Mouse (Mus musculus): ENCODE results near the gene Slc25a44. TPM values are rescaled to one million over a fixed set of nuclear protein-coding genes. Genes with fewer than 3 reads are reported as not detected.
A peak's percentile ranks its signal among the peaks of the same experiment; 100 is the strongest.

Slc25a44 gene
- polyA plus RNA-seq, 1 experiment from 2014 or later, result 21.7 TPM

DNA sequence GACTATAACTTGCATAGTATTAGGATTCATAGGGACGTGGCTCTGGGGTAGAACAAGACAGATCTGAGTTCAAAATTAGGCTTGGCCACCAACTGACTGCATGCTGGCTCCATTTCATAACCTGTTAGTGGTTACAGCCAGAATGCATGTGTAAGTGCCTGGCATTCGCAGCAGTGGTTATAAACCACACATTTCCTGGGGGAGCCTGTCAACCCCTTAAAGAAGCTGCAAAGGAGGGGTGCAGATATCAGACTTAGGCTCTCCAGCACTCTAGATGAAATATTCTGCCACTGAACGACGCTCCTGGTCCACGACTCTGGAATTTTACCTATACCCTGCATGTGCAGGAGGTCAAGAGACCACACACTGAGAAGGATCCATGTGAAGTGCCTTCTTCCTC is 27.3 kb upstream of the Slc25a44 start:
- no peaks in the 10 kb centered on the region for H3K27me3 ChIP-seq (ENCODE audit: insufficient read depth, low read length)
- no peak overlapping the region for H3K27ac ChIP-seq (ENCODE audit: low read length)
- no peak overlapping the region for H3K9ac ChIP-seq (replicated peaks; ENCODE audit: low read length)
- WGBS, result 66% methylated on average over 5 of the region's 5 CpGs
- peaks cover 33% of the 10 kb centered on the region for H3K4me1 ChIP-seq (ENCODE audit: insufficient read depth, low read length)
- no peaks in the 10 kb centered on the region for H3K36me3 ChIP-seq (ENCODE audit: insufficient read depth, low read length)
- no peak overlapping the region for H3K4me3 ChIP-seq (ENCODE audit: low read length)
- no peaks in the 10 kb centered on the region for H3K9me3 ChIP-seq (ENCODE audit: low read length)
- no peak overlapping the region for H3K4me2 ChIP-seq (replicated peaks; ENCODE audit: low read depth, low read length)
- no peak for ATAC-seq (ENCODE audit: low FRiP score, low TSS enrichment)

- Histone ChIP-seq H3K4me1 (ENCODE audit: insufficient read depth, low read length) (peaks cover 20% of the 10 kb centered on the region), H3K4me3 (ENCODE audit: low read length) (no peak overlapping the region), H3K9ac (replicated peaks; ENCODE audit: low read length) (no peak overlapping the region), H3K9me3 (ENCODE audit: low read length) (no peaks in the 10 kb centered on the region), H3K27me3 (ENCODE audit: insufficient read depth, low read length) (no peaks in the 10 kb centered on the region), H3K27ac (ENCODE audit: low read length) (no peak overlapping the region), H3K36me3 (ENCODE audit: insufficient read depth, low read length) (no peaks in the 10 kb centered on the region), H3K4me2 (replicated peaks; ENCODE audit: low read depth, low read length) (no peak overlapping the region)
- WGBS, result 76% methylated on average over 12 of the region's 12 CpGs
- ATAC-seq (ENCODE audit: low FRiP score, low TSS enrichment), result no peak
These were observed 25.6 kb upstream of the Slc25a44 start for GRCm38 (mm10) chr3:88450379-88451131.

DNA sequence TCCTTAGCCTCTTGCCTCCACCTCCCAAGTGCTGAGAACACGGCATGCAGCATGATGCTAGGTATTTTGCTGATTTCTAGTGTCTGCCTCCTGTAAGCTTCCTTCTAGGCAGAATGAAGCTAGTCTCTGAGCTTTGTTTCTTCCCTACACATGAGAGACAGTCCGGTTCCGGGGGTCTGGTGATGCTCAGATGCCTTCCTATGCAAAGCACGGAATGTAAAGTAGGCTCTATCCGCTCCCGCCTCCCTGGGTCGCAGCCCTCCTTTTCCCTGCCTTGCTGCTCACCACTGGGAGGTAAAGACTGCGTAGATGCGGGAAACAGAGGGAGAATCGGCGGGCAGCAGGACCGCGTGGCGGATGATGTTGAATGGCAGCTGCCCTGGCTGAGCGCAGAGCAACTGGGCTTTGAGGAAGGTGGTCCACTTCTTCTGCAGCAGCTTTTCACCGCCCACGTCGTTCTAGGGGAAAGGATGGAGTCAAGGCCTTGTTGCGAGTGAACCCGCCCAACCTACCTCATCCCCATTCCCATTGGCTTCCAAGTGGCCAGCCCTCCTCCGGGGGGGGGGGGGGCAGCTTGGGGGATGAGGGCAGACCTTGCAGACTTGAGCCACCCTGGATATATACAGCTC is 24.6 kb upstream of the Slc25a44 start:
- no peaks in the 10 kb centered on the region for H3K27me3 ChIP-seq (ENCODE audit: insufficient read depth, low read length)
- H3K4me1 ChIP-seq (ENCODE audit: insufficient read depth, low read length), result peaks cover 13% of the 10 kb centered on the region
- H3K9me3 ChIP-seq (ENCODE audit: low read length), result no peaks in the 10 kb centered on the region
- H3K4me3 ChIP-seq (ENCODE audit: low read length), result peak overlapping the region; percentile 36
- no peaks in the 10 kb centered on the region for H3K36me3 ChIP-seq (ENCODE audit: insufficient read depth, low read length)
- no peak overlapping the region for H3K27ac ChIP-seq (ENCODE audit: low read length)
- peak overlapping the region; percentile 59 for H3K9ac ChIP-seq (replicated peaks; ENCODE audit: low read length)
- ATAC-seq (ENCODE audit: low FRiP score, low TSS enrichment), result peak; percentile 74
- 7% methylated on average over 21 of the region's 21 CpGs for WGBS
- peak overlapping the region; percentile 53 for H3K4me2 ChIP-seq (replicated peaks; ENCODE audit: low read depth, low read length)

GRCm38 (mm10) chr3:88448443-88448842 is 23.5 kb upstream of the Slc25a44 start:
- Histone ChIP-seq H3K4me1 (ENCODE audit: insufficient read depth, low read length) (peaks cover 12% of the 10 kb centered on the region), H3K27ac (ENCODE audit: low read length) (no peak overlapping the region), H3K9ac (replicated peaks; ENCODE audit: low read length) (no peak overlapping the region), H3K9me3 (ENCODE audit: low read length) (no peaks in the 10 kb centered on the region), H3K27me3 (ENCODE audit: insufficient read depth, low read length) (no peaks in the 10 kb centered on the region), H3K4me2 (replicated peaks; ENCODE audit: low read depth, low read length) (no peak overlapping the region), H3K36me3 (ENCODE audit: insufficient read depth, low read length) (no peaks in the 10 kb centered on the region), H3K4me3 (ENCODE audit: low read length) (no peak overlapping the region)
- ATAC-seq (ENCODE audit: low FRiP score, low TSS enrichment), result no peak
- WGBS, result 85% methylated on average over 8 of the region's 8 CpGs

GRCm38 (mm10) chr3:88447676-88448183 is 22.8 kb upstream of the Slc25a44 start:
- H3K9me3 ChIP-seq (ENCODE audit: low read length), result no peaks in the 10 kb centered on the region
- ATAC-seq (ENCODE audit: low FRiP score, low TSS enrichment), result no peak

GRCm38 (mm10) chr3:88446471-88447123 is 21.7 kb upstream of the Slc25a44 start:
- Histone ChIP-seq H3K4me2 (replicated peaks; ENCODE audit: low read depth, low read length) (no peak overlapping the region), H3K4me3 (ENCODE audit: low read length) (no peak overlapping the region), H3K36me3 (ENCODE audit: insufficient read depth, low read length) (no peaks in the 10 kb centered on the region), H3K27ac (ENCODE audit: low read length) (no peak overlapping the region), H3K9me3 (ENCODE audit: low read length) (no peaks in the 10 kb centered on the region), H3K4me1 (ENCODE audit: insufficient read depth, low read length) (peaks cover 12% of the 10 kb centered on the region), H3K27me3 (ENCODE audit: insufficient read depth, low read length) (no peaks in the 10 kb centered on the region), H3K9ac (replicated peaks; ENCODE audit: low read length) (no peak overlapping the region)
- ATAC-seq (ENCODE audit: low FRiP score, low TSS enrichment), result no peak
- 67% methylated on average over 8 of the region's 8 CpGs for WGBS

More at GRCm38 (mm10) chr3:88447676-88448183, 22.8 kb upstream of the Slc25a44 start:
- Histone ChIP-seq H3K4me2 (replicated peaks; ENCODE audit: low read depth, low read length) (no peak overlapping the region), H3K4me1 (ENCODE audit: insufficient read depth, low read length) (peaks cover 12% of the 10 kb centered on the region), H3K27ac (ENCODE audit: low read length) (no peak overlapping the region), H3K27me3 (ENCODE audit: insufficient read depth, low read length) (no peaks in the 10 kb centered on the region), H3K4me3 (ENCODE audit: low read length) (no peak overlapping the region), H3K36me3 (ENCODE audit: insufficient read depth, low read length) (no peaks in the 10 kb centered on the region), H3K9ac (replicated peaks; ENCODE audit: low read length) (no peak overlapping the region)
- WGBS, result 61% methylated on average over 8 of the region's 8 CpGs

DNA sequence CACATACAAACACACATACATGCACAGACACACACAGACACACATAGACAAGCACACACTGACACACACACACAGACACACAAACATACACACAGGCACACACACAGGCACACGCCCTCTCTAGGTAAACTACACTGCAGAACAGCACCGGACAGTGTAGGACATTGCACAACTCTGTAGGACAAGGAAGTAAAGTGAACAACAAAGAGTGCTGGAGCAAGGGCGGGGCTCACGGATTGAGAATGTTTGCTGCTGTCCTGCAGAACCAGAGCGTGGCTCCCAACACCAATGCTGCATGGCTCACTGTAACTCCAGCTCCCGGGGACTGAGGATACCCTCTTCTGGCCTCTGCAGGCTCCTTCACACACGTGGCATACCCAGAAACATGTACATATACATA is 17.9 kb upstream of the Slc25a44 start:
- WGBS, result 77% methylated on average over 7 of the region's 7 CpGs
- ATAC-seq (ENCODE audit: low FRiP score, low TSS enrichment), result no peak

DNA sequence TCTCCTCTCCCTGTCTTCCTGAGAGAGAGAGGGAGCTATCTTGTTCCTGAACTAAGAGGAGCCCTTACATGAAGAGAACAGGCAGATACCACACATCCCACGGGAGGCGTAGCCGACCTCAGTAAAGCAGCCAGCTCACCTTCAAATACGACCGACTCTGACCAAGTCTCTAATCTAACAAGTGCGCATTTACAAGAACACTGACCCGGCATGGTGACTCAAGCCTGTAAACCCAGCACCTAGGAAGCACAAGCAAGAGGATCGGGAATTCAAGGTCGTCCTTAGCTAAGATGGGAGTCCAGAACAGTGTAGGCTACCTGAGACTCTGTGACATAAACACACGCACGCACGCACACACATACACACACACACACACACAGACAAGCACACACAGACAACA is 17.5 kb upstream of the Slc25a44 start:
- 78% methylated on average over 12 of the region's 12 CpGs for WGBS
- ATAC-seq (ENCODE audit: low FRiP score, low TSS enrichment), result no peak
- no peaks in the 10 kb centered on the region for H3K36me3 ChIP-seq (ENCODE audit: insufficient read depth, low read length)
- no peak overlapping the region for H3K27ac ChIP-seq (ENCODE audit: low read length)
- H3K4me1 ChIP-seq (ENCODE audit: insufficient read depth, low read length), result peaks cover 29% of the 10 kb centered on the region
- H3K9me3 ChIP-seq (ENCODE audit: low read length), result no peaks in the 10 kb centered on the region
- H3K27me3 ChIP-seq (ENCODE audit: insufficient read depth, low read length), result no peaks in the 10 kb centered on the region
- H3K4me2 ChIP-seq (replicated peaks; ENCODE audit: low read depth, low read length), result no peak overlapping the region
- H3K9ac ChIP-seq (replicated peaks; ENCODE audit: low read length), result no peak overlapping the region
- H3K4me3 ChIP-seq (ENCODE audit: low read length), result no peak overlapping the region

More for the DNA sequence above, 17.9 kb upstream of the Slc25a44 start:
- H3K9ac ChIP-seq (replicated peaks; ENCODE audit: low read length), result no peak overlapping the region
- peaks cover 25% of the 10 kb centered on the region for H3K4me1 ChIP-seq (ENCODE audit: insufficient read depth, low read length)
- no peak overlapping the region for H3K4me3 ChIP-seq (ENCODE audit: low read length)
- no peaks in the 10 kb centered on the region for H3K9me3 ChIP-seq (ENCODE audit: low read length)
- no peak overlapping the region for H3K27ac ChIP-seq (ENCODE audit: low read length)
- H3K27me3 ChIP-seq (ENCODE audit: insufficient read depth, low read length), result no peaks in the 10 kb centered on the region
- no peaks in the 10 kb centered on the region for H3K36me3 ChIP-seq (ENCODE audit: insufficient read depth, low read length)
- no peak overlapping the region for H3K4me2 ChIP-seq (replicated peaks; ENCODE audit: low read depth, low read length)

DNA sequence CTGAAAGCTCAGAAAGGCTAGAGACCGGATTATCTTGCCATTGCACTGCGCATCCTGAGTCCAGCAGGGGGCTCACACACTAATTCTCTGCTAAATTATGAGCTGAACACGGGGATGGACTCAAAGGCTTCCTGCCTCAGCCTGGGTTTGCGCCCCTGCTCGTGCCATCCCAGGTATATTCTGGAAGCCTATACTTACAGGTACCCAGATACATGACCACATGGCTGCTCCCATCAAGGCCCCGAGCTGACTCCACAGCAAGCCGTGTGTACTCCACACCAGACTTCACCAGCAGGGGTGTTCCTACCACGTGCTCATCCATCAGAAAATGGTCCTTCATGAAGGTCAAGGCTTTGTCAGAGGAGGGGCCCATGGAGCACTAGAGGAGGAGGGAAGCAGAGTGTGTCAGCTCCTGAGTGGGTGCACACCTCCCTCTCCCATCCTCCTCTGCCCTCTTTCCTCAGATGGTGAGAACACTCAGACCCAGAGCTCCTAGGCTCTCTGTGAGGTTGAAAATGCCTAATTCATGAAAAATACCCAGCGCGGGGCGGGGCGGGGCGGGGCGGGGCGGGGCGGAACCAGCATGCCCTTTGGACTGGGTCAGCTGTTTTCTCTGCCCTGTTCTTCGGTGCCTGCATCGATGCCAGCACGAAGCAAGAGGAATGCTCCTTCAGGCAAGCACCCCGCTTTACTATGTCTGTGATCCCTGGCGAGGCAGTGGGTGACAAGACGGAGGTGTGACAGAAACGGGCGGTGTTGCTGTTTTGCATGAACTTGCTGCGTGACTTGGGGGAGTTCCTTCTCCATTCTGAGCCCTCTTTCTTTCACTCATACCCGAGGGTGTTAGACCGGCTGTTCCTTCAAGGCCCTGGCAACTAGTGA is 15.8 kb upstream of the Slc25a44 start:
- Histone ChIP-seq H3K9me3 (ENCODE audit: low read length) (no peaks in the 10 kb centered on the region), H3K27me3 (ENCODE audit: insufficient read depth, low read length) (no peaks in the 10 kb centered on the region), H3K9ac (replicated peaks; ENCODE audit: low read length) (peak overlapping the region; percentile 24; the same call in 1 of the 2 replicates), H3K4me1 (ENCODE audit: insufficient read depth, low read length) (peaks cover 45% of the 10 kb centered on the region), H3K4me3 (ENCODE audit: low read length) (peak overlapping the region; percentile 7), H3K4me2 (replicated peaks; ENCODE audit: low read depth, low read length) (peak overlapping the region; percentile 44), H3K36me3 (ENCODE audit: insufficient read depth, low read length) (no peaks in the 10 kb centered on the region), H3K27ac (ENCODE audit: low read length) (no peak overlapping the region)
- WGBS, result 15% methylated on average over 27 of the region's 27 CpGs
- ATAC-seq (ENCODE audit: low FRiP score, low TSS enrichment), result 0 out of 2 replicates have a peak, but pooled peaks have one; percentile 2

All from kidney, embryonic 16.5 days (tissue).